Mouse (Mus musculus): Measurements from ENCODE around the gene Taf3.

The Taf3 gene

DNA sequence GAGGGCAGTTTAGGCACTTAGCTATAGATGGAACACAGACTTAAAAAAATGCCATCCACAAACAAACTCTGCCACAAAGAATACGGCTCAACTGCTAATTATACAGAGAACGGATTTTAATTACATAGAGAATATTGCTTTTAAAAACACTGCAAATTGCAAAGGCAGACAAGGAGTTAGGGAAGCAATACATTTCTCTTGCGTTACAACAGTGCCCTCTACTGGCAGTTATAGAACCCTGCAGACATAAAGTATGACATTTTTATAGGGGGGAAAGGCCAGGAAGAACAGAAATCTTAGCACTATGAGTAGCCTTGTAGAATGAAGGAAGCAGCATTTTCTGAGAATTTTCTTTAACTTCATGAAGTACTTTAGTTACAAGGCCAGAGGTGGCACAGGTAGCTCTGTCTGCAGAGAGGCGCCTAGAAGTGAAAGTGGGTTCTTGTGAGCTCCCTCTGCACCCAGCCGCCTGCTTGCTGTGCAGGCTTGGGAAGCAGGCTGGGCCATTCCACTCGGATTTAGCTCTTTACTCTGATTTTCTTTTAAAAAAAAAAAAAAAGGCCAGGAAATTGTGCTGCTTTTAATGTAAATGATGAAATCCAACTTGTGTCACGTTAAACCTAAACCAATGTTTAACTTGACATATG, 38.0 kb downstream of the Taf3 start:
- DNase-seq = peak; percentile 24

DNA sequence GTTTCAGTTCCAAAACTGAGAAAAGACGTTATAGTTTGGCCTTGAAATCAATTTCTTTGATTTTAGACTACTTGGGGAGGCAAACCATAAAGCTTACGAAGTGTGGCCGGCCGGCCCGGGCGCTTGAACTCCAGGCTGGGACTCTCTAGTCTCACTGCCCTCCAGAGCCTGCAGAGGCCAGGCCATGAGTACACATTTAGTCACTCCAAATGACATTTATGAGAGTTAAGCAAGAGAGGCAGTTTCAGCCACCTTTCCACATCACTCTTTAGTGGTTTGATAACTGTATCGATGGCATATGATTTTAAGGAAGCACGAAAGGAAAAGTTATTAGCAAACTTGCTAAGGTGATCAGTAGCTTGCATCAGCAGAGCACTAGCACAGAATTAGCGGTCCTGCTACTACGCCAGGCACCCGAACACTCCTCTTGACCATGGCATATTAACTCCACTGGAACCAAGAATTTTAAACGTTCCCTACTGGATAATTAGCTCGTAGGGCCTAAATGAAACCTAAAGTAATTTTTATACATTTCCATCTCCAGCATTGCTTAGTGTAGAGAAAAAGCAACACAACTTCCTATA, 38.6 kb downstream of the Taf3 start:
- DNase-seq = no peak

DNA sequence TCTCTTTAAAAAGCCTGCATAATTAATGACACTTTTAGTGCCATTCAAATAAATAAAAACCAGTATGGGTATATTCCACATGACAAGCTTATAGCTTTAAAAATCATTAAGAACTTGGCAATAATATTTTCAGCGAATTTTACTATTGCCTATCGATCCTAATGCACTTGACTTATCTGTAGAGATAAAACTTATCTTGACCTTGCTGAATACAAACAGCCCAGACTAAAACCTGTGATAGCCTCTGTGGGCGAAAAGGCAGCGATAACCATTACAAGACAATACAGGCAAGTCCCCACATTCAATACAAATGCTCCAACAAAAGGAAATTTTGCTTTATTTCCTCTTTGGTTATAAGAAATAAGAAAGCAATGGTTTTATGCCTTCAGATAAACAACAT, 39.8 kb downstream of the Taf3 start:
- no peak for DNase-seq

DNA sequence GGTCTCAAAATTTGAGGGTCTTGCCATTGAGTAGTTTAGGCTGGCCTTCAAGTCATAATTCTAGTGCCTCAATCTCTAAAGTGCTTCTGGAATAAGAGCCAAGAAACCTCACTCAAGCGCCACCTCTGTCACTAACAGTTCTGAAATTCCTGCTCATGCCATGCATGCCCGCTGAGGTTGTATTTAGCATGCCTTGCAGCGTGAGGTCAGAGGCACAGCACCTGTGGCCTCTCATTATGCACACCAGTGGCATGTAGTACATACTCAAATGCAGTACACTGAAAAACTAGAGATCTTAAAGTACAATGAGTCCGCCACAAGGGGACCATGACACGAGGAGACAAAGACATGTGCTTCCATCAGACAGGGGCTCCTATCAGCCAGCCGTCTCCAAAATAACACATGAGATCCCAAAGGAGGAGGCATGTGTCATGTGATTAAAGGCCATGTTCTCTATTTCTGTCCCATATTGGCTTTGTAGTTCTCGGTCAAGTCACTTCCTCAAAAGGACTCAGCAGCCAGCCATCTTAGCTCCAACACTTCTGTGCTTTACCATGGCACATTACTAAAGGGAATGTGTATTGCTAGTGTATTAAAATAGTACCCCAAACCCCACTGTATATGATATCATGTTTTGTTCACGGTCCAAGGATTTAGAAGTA, 43.3 kb downstream of the Taf3 start:
- DNase-seq = no peak

DNA sequence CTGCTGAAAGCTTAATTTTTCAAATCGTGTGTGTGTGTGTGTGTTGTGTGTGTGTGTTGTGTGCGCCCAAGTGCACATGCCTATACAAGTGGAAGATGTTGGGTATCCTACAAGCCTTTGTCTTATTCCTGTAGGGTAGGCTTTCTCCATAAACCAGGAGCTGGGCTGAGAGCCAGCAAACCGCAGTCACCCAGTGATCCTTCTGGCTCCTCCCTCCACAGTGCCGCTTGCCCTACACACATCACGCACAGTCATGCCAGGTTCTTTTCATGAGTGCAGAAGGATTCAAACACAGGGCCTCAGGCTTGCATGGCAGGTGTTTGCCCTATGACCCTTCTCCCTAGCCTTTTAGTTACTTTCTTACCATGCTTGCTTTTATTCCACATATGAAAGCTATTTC, 45.0 kb downstream of the Taf3 start:
- no peak for DNase-seq

DNA sequence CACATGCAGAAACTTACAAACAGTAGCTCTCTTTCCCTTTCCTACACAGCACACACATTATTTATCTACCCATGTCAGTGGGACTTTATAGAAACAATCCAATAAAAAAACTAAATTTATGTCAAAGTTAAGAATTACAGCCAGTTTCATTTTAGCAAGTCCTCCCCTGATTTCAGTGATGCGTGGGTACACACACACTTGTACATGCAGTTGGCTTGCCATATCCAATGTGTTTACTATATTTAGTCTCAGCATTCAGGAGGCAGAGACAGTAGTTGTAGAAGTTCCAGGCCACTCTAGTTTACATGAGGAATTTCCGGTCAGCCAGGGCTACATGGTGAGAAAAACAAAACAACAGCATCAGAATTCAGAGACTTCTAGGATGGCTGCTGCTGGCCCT, 46.8 kb downstream of the Taf3 start:
- DNase-seq = no peak

DNA sequence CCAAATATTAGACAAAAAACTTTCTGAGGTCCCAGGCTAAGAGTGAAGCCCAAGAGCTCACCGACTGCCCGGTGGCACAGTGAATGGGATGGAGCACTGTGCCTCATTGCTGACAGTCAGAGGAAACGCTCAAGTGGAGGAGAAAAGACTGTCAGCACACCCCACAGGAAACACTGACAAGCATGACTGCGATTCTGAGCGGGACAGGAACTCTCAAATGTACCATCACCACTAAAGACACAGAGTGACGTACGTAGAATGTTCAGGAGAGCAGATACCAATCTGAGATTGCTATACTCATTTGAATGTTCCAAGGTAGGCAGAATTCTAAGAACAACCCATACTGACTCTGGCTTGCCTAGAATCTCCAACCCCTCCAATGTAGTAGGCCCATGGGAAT, 50.9 kb downstream of the Taf3 start:
- DNase-seq = peak; percentile 38

DNA sequence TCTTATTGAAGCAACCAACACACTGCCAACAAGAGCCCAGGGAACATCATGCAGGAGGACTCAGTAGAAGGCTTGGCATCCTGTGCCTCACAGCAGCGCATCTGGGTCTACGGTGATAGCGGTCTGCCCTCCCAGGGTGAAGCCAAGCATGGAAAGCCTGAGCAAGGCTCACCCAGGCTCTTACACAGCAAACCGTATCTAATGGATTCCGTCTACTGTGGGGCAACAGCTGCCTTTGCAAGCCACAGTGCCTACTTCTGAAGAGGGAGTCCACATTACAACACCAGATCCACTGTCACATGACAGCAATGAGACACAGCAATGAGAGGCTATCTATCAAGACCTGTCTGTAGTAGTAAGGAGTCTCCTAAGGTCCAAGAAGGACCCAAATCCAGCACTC, 52.3 kb downstream of the Taf3 start:
- no peak for DNase-seq

DNA sequence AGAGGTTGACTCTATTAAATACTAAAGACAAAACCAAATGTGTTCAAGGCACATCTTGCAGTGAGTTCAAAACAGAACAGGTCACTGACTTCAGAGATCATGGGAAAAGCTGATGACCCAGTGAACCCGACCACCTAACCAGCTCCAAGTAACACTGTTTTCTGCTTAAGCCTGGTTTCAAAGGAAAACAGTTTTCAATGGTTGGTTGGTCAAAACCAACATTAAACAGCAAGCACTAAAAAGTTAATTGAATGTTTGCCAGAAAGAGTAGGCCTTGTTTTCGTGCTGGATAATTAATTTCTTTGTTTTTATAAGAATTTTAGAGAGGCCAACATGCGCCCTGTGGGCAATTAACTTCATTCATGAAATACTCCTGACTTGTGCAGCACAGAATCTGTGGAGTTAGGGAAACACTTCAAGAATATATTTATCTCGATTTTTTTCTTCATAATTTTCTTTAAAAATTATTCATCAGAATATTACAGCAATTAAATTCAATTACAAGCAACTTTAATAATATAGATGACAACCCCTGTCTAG, 57.6 kb downstream of the Taf3 start:
- no peak for DNase-seq

DNA sequence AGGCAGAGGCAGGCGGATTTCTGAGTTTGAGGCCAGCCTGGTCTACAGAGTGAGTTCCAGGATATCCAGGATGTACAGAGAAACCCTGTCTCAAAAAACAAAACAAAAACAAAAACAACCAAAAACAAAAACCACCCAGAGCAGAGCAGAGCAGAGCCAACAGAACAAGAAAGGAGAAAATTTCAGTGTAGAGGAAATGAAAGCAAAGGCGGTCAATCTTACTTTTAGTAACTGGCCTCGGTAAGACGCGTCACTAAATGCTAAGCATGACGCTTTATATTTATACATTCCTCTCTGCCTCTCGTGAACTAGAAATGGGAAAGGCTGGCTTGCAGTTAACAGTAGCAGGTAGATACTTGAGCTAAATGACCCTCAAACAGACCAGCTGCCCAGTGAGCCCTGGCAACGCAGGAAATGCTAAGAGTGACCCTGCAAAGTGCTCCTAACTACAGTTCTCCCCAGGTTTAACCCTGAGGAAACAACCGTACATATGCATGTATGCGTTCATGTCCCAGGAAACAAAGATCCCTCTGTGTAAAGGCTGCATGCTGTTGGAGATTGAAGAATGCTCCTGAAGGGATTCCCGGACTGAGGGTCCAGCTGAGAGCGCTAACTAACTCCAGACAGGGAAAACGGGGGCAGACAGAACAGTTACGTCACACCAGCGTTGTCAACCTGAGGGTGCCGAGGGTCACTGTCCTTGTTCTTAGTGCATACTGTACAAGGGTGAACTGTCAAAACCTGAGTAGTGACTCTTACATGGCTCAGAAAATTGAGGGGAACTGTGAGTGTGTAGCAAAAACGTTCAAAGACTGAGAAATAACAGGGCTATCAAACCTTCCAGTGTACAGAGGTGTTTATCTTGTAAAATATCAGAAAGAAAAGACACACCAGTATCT, 58.5 kb downstream of the Taf3 start:
- no peak for DNase-seq

DNA sequence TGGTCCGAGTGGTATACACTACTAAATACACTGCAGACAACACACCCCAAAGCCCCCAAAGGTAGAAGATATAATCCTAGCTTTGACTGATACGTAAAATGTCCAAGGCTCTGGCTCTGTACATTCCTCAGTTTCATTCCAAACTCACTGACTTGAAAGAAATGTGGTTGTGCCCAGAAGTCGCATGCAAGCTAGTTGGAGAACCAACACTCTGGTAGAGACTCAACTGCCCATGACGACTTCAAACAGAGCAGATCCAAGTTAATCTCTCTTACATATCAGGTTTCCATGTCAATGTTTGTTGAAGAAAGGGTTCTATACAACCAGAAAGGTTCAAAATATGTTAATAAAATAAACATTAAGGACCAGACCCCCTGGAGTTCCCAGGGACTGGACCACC, 60.1 kb downstream of the Taf3 start:
- DNase-seq = no peak

DNA sequence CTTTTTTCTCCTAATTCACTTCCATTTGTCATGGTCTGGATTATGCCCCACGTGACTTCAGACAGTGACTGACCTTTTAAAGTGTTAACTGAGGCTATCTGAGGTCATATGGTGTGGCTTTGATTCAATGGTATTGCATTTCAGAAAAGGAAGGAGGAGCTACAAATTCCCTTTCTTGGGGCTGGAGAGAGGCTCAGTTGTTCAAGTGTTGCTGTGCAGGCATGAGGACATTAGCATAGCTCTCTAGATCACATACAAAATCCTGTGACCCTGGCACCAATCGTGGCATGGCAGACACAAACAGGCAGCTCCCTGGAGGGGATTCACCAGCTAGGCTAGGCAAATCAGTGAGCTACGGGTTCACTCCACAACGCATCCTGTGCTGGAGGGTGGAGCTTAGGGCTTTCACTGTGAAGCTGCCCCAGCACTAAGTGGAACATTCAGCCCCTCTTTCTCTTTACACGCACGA, 62.4 kb downstream of the Taf3 start:
- peak; percentile 12 for DNase-seq

DNA sequence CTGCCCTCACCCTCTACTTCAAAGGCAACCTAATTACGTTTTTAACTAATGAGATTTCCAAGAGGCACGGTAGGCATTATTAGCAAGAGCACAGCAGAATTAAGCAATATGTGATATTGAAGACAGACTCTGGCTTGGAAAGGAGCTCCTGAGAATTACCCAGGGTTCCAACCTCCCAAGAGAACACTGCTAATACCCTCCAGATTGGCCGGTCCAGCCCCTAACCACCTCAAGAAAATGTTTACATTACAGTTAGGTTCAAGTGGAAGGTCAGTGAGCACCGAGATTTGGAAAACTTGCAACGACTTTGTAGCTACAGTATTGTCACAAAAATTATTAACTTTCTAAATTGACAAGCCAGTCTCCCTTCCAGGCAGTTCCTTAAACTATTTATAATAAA, 66.0 kb downstream of the Taf3 start:
- DNase-seq = no peak

DNA sequence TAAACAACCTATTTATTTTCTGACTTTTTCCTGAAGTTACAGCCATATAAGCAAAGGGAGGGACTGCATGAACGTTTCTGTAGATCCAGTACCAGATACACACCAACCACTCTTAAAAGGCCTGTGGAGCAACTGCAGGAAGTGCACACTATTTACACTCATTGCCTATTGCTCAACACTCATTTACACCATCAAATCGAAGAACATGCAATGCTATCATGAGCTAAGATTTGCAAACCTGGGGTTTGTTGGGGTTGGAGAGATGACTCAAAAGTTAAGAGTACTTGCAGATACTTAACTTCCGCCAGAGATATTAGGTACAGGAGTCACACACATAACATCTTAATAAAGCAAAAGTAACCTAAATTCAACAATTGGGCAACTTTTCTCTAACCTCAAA, 76.5 kb downstream of the Taf3 start:
- no peak for DNase-seq

DNA sequence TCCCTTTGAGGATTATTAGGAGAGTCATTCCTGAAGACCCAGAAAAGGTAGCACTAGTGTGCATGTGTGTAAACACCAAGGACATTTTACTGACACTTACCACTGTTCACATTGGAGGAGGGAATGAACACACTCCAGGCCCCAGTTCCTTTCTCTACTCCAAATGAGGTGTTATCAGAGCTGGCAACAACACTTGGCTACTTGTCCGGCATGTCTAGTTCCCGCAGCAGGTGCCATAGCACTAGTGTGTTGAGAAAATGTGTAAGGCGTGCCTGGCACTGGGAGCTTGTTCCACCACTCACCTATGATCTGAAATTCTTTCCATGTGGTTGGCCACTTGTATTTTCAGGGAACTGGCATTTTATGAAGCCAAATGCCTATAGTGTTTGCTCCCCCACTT, 77.8 kb downstream of the Taf3 start:
- DNase-seq = no peak

DNA sequence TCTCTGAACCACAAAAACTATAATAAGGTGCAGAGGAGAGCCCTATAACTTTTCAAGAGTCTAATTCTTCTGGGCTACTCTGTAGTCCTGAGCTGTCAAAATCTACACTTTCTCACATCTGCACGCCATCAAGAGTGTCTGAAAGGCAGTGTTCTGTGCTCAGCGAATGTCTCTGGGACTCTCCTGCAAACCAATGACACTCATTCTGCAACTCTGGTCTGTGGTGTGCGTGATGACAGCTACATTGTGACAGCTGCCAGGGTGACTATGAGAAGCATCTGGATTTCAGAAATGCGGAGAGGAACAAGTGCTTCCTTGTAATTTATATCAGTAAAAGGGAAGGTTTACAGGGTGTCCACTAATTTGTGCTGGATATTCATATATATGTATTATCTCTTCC, 78.2 kb downstream of the Taf3 start:
- no peak for DNase-seq

DNA sequence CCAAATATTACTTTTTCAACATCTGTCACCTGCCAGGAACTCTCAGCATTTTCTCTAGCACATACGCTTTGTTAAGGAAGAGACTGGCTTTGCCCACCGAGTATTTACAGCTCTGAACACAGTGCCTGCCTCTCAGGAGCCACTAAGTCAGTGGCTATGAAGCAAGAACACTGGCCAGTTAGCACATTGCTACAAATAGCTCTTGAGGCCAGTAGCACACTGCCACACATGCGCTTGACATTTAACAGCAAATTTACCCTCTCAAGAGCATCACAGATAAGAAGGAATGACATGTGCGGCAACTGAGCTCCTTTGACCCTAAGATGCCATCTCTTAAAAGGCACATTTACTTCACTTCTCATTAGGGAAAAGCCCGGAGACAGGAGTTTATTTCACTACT, 78.7 kb downstream of the Taf3 start:
- no peak for DNase-seq

DNA sequence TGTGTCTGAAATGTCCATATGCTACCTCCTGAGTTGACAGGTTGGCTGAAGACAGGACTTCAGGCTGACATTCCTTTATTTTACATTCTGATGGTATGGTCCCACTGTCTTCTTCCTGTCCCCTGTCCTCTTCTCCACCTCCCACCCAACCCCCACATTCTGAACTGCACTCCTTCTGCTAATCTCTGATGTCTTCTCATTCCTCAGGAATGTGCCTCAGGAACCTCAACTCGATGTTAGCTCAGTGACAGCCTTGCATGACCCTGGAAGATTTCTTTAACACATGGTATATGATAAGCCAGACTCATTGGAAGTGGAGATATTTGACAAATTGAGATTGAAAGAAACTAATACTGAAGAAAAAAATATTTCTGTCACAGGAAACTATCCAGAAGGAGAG, 81.8 kb downstream of the Taf3 start:
- no peak for DNase-seq

DNA sequence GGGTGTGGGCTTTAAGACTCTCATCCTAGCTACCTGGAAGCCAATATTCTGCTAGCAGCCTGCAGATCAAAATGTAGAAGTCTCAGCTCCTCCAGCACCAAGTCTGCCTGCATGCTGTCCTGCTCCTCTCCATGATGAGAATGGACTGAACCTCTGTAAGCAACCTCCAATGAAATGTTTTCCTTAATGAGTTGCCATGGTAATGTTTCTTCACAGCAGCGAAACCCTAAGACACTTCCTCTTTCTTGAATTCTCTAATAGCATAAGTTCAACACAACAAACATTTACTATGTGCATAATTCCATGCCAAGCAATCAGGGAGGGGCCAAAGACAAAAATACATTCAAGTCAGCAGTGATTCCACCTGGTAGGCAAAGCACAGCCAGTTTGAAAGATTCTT, 82.8 kb downstream of the Taf3 start:
- no peak for DNase-seq

DNA sequence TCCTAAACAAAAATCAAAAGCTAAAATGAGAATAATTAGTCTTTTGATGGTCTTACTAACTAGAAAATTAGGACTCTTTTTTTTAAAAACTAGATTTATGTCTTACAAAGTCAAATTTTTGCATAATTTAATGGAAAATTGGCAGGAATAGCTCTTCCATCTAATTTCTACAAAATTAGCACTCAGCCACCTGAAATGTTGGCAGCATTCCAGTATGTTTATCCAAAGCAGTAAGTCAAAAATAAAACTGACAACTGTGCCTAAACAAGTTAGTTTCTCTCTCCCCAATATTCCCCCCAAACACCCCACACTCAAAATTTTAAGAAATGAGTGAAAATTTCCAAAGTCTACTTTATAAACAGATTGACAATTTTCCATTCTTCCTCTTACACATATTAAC, 85.5 kb downstream of the Taf3 start:
- no peak for DNase-seq

DNA sequence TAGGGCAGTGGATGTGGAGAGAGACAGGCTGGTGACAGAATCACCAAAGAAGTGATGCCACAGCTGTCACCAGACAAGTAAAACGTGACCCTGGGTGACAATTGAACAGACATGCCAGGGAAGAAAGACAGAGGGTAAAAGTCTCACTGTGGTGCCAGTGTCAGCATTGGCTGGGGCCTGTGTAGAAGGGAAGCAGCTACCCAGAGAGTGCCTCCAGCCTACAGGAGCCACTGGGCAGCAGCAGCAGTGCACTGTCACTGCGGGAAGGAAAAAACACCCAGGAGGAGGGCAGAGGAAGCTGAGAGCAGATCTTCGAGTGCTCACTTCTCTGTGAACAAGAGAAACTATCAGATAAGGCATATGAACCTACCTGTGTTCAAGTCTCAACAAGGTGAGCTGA, 86.7 kb downstream of the Taf3 start:
- no peak for DNase-seq

DNA sequence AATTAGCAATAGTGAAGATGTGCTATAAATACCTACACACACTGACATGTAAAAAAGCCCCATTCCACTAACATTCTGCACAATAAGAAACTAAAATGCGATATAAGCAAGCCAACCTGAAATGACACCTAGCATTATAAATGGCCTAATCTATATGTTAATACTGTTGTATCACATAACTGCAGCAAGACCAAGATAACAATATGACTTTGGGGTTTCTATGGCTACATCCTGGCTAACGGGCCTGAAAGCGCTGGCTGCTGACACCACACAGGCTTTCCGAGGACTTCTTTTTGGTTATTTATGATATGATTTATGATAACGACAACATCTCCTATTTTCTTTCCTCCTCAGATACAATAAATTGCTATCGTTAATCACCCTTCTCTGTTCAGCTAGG, 90.4 kb downstream of the Taf3 start:
- no peak for DNase-seq

DNA sequence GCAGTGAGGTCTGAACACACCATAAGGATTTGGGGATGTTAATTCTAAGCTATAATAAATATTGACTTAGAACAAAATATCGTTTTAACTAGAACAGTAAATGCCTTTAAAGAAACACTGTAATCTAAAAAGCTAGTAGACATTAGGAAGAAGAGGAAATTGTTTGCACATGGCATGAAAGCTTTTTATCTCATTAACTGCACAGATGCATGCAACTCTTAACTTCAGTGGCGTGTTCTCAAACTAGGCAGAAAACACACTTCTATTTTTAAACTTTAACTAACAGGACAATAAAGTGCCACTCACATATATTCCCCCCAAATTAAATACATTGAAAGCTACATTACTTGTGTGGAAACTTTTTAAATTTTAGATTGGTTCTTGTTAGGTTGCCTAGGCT, 91.8 kb downstream of the Taf3 start:
- no peak for DNase-seq

All from thymus, postnatal 25 days (tissue).